Mouse (Mus musculus): ENCODE measurements at regions not wholly inside any gene's neighbourhood (a gene's known extent, or its start where the extent isn't known, plus 50 kb on each side); places are given as distances from the start of the nearest gene placed in this dataset.

GRCm38 (mm10) chr13:102143848-102144247, 375.8 kb upstream of the Pik3r1 start:
- DNase-seq = peak; percentile 7

- DNase-seq = no peak
Observed at GRCm38 (mm10) chr13:102148039-102148438, 380.0 kb upstream of the Pik3r1 start.

GRCm38 (mm10) chr13:102153785-102154608, 386.0 kb upstream of the Pik3r1 start:
- DNase-seq = no peak

- DNase-seq = no peak
Observed at GRCm38 (mm10) chr13:102154609-102154899, 386.5 kb upstream of the Pik3r1 start.

GRCm38 (mm10) chr13:102157369-102158130, 389.5 kb upstream of the Pik3r1 start:
- DNase-seq = no peak

GRCm38 (mm10) chr13:102173382-102174234, 405.6 kb upstream of the Pik3r1 start:
- no peak for DNase-seq

- no peak for DNase-seq
Observed at GRCm38 (mm10) chr13:102174431-102174830, 406.4 kb upstream of the Pik3r1 start.

- no peak for DNase-seq
Observed at GRCm38 (mm10) chr13:102174896-102175295, 406.9 kb upstream of the Pik3r1 start.

- no peak for DNase-seq
Observed at GRCm38 (mm10) chr13:102175406-102175805, 407.4 kb upstream of the Pik3r1 start.

- no peak for DNase-seq
Observed at GRCm38 (mm10) chr13:102176456-102176855, 408.4 kb upstream of the Pik3r1 start.

GRCm38 (mm10) chr13:102194716-102195115, 426.7 kb upstream of the Pik3r1 start:
- DNase-seq = no peak

GRCm38 (mm10) chr13:102202301-102202700, 434.3 kb upstream of the Pik3r1 start:
- no peak for DNase-seq

GRCm38 (mm10) chr13:102218486-102218885, 450.5 kb upstream of the Pik3r1 start:
- no peak for DNase-seq

GRCm38 (mm10) chr13:102231048-102231447, 462.3 kb upstream of the Cd180 start:
- DNase-seq = no peak

- no peak for DNase-seq
Observed at GRCm38 (mm10) chr13:102232291-102232936, 460.9 kb upstream of the Cd180 start.

GRCm38 (mm10) chr13:102250884-102251283, 442.5 kb upstream of the Cd180 start:
- DNase-seq = no peak

GRCm38 (mm10) chr13:102251709-102252108, 441.6 kb upstream of the Cd180 start:
- no peak for DNase-seq

GRCm38 (mm10) chr13:102255401-102256371, 437.7 kb upstream of the Cd180 start:
- DNase-seq = no peak

GRCm38 (mm10) chr13:102258207-102258606, 435.2 kb upstream of the Cd180 start:
- DNase-seq = no peak

GRCm38 (mm10) chr13:102273818-102274217, 419.5 kb upstream of the Cd180 start:
- no peak for DNase-seq

GRCm38 (mm10) chr13:102275296-102275695, 418.1 kb upstream of the Cd180 start:
- no peak for DNase-seq

- DNase-seq = no peak
Observed at GRCm38 (mm10) chr13:102276885-102277284, 416.5 kb upstream of the Cd180 start.
